Mouse (Mus musculus) brown adipose tissue, adult 24 weeks (tissue): Measurements from ENCODE around the gene Pusl1. TPM values are rescaled to one million over a fixed set of nuclear protein-coding genes. Genes with fewer than 3 reads are reported as not detected.

ENCODE experiments used
- H3K27ac ChIP-seq: fragments of 200-500 bp; replicated peaks from 2 replicates; pipeline ENCODE4 v1.5.1; 2012; ENCODE audit warnings: low read depth, mild to moderate bottlenecking, low read length
- H3K4me1 ChIP-seq: fragments of 200-500 bp; 2 replicates; pipeline ENCODE4 v1.6.1; 2012; ENCODE audit warnings: low read length, mixed read lengths; ENCODE audit not compliant: control insufficient read depth, insufficient read depth, insufficient read length
- H3K4me3 ChIP-seq: fragments of 200-500 bp; 2 replicates; pipeline ENCODE4 v1.5.1; 2012; ENCODE audit warnings: low read depth, mild to moderate bottlenecking, low read length, moderate library complexity; ENCODE audit not compliant: insufficient read depth
- polyA plus RNA-seq: library from polyadenylated mRNA; stranded (reverse); fragments of >200 nt; gene quantifications from 2 replicates; pipeline ENCODE4 v1.2.4, GENCODE M21; 2012; ENCODE audit not compliant: missing spikeins, insufficient read depth, insufficient read length

The Pusl1 gene
- polyA plus RNA-seq, 1 experiment, result 7.8 TPM

- H3K4me3 ChIP-seq, result peak overlapping the region; percentile 94
- H3K27ac ChIP-seq, result peak overlapping the region; percentile 78
- H3K4me1 ChIP-seq, result peaks cover 32% of the 10 kb centered on the region
Observed at GRCm38 (mm10) chr4:155894311-155894881, 2.8 kb upstream of the Pusl1 start.

- Histone ChIP-seq H3K4me3 (peak overlapping the region; percentile 94), H3K4me1 (peaks cover 32% of the 10 kb centered on the region), H3K27ac (peak overlapping the region; percentile 78; the same call in 1 of the 2 replicates)
Observed at GRCm38 (mm10) chr4:155893212-155893690, 1.7 kb upstream of the Pusl1 start.

- Histone ChIP-seq H3K4me1 (peaks cover 32% of the 10 kb centered on the region), H3K4me3 (peak overlapping the region; percentile 94), H3K27ac (peak overlapping the region; percentile 51)
Observed at GRCm38 (mm10) chr4:155892438-155893211, 1.0 kb upstream of the Pusl1 start.

- Histone ChIP-seq H3K4me1 (peaks cover 32% of the 10 kb centered on the region), H3K4me3 (peak overlapping the region; percentile 94), H3K27ac (peak overlapping the region; percentile 99)
Observed at GRCm38 (mm10) chr4:155892017-155892416, 436 bp upstream of the Pusl1 start.

DNA sequence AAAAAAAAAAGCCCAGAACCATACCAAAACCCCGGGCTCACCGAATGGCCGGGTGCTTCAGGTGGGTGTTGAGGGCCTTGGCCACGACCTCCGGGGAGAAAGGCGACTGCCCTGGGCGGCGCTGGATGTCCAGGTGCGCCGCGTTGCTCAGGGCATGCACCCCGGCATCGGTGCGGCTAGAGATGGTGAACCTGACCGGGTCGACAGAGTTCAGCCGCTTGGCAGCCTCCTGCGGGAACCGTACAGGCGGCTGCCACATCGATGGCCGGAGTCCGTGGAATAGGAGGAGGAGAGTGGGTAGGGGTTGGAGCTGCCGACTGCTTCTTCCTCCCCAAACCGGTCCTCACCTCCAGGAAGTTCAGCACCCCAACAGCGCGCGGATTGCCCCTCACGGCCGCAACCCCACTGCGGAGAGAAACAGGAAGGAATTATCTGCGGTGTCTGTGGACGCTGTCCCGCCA lies 540 bp downstream of the Pusl1 start:
- Histone ChIP-seq H3K4me1 (peaks cover 32% of the 10 kb centered on the region), H3K27ac (no peak overlapping the region), H3K4me3 (peak overlapping the region; percentile 94)

DNA sequence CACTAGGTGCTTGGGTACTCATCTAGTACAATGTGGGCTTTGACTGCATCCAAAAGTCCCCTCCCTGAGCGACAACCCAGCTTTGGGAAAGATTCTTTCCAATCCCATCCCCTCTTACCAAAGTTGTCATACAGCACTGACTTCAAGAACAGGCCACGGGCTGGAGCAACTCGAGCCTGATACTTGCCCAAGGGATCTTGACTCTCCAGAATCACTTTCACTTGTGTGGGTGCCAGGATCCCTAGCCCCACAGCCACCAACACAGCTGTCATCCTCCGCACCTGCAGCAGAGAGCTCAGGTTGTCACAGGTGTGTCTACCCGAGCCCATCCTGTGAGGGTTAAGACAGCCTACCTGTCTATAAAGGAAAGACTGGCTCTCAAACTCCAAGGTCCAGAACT lies 2.3 kb downstream of the Pusl1 start:
- H3K4me1 ChIP-seq, result peaks cover 25% of the 10 kb centered on the region
- H3K4me3 ChIP-seq, result no peak overlapping the region
- H3K27ac ChIP-seq, result no peak overlapping the region

DNA sequence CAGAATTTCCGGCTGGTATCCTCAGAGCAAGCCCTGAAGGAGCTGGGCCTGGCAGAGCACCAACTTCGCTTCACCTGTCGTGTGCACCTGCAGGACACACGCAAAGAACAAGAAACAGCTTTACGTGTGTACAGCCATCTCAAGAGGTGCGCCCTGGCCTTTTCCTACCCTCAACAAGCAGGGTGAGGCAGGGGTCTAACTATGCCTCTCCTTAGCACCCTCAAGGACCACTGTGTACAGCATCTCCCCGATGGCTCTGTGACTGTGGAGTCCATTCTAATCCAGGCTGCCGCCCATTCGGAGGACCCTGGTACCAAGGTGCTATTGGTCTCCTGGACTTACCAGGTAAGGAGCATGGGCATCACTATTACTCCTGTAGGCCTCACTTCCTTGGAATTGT lies 3.4 kb downstream of the Pusl1 start:
- Histone ChIP-seq H3K4me1 (peaks cover 16% of the 10 kb centered on the region), H3K27ac (no peak overlapping the region), H3K4me3 (no peak overlapping the region)

DNA sequence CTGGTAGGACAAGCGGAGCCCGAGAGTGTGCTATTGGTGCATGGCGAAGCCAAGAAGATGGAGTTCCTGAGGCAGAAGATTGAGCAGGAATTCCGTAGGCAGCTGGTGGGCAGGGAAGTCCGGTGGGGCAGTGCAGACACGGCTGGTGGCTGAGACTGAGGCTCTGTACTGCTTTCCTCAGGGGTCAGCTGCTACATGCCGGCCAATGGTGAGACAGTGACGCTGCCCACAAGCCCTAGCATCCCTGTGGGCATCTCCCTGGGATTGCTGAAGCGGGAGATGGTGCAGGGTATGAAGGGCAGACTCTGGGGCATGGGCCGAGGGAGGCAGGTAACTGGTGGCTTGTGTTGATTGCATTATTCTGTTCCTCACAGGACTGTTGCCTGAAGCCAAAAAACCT lies 3.9 kb downstream of the Pusl1 start:
- Histone ChIP-seq H3K4me3 (no peak overlapping the region), H3K27ac (no peak overlapping the region)

DNA sequence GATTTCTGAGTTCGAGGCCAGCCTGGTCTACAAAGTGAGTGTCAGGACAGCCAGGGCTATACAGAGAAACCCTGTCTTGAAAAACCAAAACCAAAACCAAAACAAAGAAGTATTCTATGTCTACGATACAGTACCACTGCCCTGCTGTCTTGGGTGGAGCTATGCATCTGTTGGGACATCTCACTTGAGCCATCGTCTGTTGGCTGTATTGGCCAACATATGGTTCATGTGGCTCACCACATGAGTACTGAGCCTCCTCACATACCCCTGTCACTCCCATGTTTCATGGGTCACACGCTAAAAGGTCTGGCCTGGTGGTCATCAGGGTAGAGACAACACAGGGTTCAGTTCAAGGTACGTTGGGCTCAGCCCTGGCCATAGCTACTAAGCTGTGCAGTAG lies 5.3 kb downstream of the Pusl1 start:
- Histone ChIP-seq H3K27ac (no peak overlapping the region), H3K4me1 (peaks cover 13% of the 10 kb centered on the region), H3K4me3 (no peak overlapping the region)

More for the DNA sequence above, 3.9 kb downstream of the Pusl1 start:
- peaks cover 13% of the 10 kb centered on the region for H3K4me1 ChIP-seq

DNA sequence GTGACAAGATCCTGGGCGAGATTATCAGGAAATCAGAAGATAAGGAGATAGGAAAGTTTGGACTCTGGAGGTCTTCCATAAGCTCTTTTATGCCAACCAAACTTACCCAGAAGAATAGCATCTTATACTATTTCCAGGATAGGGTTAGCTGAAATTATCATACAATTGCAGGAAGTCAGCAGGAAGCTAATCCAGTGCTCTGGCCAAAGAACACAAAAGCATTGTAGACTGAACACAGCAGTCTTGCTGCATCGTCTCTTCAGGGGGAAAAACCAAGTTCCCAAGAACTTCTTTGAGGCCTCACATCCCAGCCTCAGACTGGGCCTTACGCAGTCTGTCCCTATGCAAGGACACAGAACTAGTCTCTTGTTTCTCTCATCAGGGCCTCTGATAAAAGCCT lies 8.0 kb downstream of the Pusl1 start:
- H3K4me3 ChIP-seq, result 0 out of 2 replicates have a peak overlapping the region, but pooled peaks have one; percentile 29
- H3K27ac ChIP-seq, result peak overlapping the region; percentile 94
- peaks cover 9% of the 10 kb centered on the region; the same call in 1 of the 2 replicates for H3K4me1 ChIP-seq

- Histone ChIP-seq H3K4me3 (no peak overlapping the region), H3K4me1 (peaks cover 3% of the 10 kb centered on the region), H3K27ac (no peak overlapping the region)
Observed at GRCm38 (mm10) chr4:155871404-155871803, 20.2 kb downstream of the Pusl1 start.

GRCm38 (mm10) chr4:155869317-155870033 lies 22.1 kb downstream of the Pusl1 start, which contains the start of the genes Cptp and Ints11:
Gene Cptp, minus strand, starts transcription at chr4:155869440.
Gene Ints11, plus strand, starts transcription at chr4:155869546.
- Histone ChIP-seq H3K27ac (peak within 1 kb of the TSS; percentile 29), H3K4me3 (peak within 1 kb of the TSS; percentile 77), H3K4me1 (peaks cover 3% of the 10 kb centered on the region)

DNA sequence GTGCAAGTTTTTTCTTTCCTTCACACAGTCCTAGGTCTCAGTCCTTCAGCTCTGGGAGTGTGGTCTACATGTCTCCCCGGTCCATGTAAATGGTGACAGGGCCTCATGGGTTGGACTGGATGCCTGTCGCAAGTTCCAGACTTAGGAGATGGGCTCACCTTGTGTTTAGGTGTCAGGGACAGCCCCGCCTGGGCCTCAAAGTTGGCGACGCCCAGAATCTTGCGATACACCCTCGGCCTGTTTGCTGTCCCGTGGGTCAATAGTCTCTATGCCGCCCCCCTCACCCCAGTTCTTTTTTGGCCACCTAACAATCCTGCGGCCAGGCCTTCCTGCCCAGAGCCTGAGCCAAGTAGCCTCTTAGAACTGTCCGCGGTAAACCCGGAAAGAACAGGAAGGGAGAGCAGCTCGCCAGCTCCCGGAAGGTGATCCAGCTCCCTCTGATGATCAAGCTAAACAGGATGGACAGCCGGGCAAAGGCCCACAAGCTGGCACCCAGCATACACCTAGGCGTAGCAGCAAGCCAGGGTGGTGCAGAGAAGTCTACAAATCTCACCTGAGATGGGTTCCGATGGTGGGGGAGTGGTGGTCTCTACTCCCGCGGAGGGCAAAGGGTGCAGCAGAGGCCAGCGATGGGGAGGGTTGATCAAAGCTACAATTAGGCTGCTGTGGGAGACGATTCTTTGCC lies 22.8 kb downstream of the Pusl1 start:
- Histone ChIP-seq H3K4me1 (peaks cover 3% of the 10 kb centered on the region), H3K27ac (peak overlapping the region; percentile 29; the same call in 1 of the 2 replicates), H3K4me3 (peak overlapping the region; percentile 71)

- Histone ChIP-seq H3K4me3 (no peak within 1 kb of the TSS), H3K4me1 (no peaks in the 10 kb centered on the region), H3K27ac (no peak within 1 kb of the TSS)
Observed at GRCm38 (mm10) chr4:155863001-155863400, 28.6 kb downstream of the Pusl1 start, which contains the start of gene Tas1r3. Gene Tas1r3, minus strand, starts transcription at chr4:155863362.
